Mouse (Mus musculus) embryonic facial prominence, embryonic 12.5 days (tissue): ENCODE results near the gene Nos1ap. TPM values are rescaled to one million over a fixed set of nuclear protein-coding genes. Genes with fewer than 3 reads are reported as not detected.

Experiments used
- ATAC-seq: fragments of 200-750 bp; cut with Nextera tagmentation; 2 replicates; pipeline ENCODE4 v1.8.0; 2017; ENCODE audit not compliant: insufficient number of reproducible peaks, insufficient read depth, low FRiP score, low TSS enrichment
- H3K27ac ChIP-seq: fragments of 300-500 bp; sonication (generic); 2 replicates; pipeline ENCODE4 v1.5.1; 2016; ENCODE audit warnings: mild to moderate bottlenecking
- H3K27me3 ChIP-seq: fragments of 300-500 bp; sonication (generic); 2 replicates; pipeline ENCODE4 v1.6.1; 2016; ENCODE audit warnings: mild to moderate bottlenecking, moderate library complexity
- H3K36me3 ChIP-seq: fragments of 300-500 bp; sonication (generic); 2 replicates; pipeline ENCODE4 v1.6.1; 2016; ENCODE audit warnings: mild to moderate bottlenecking
- H3K4me1 ChIP-seq: fragments of 300-500 bp; sonication (generic); 2 replicates; pipeline ENCODE4 v1.6.1; 2016
- H3K4me2 ChIP-seq: fragments of 300-500 bp; sonication (generic); replicated peaks from 2 replicates; pipeline ENCODE4 v1.6.1; 2016; ENCODE audit warnings: mild to moderate bottlenecking, moderate library complexity
- H3K4me3 ChIP-seq: fragments of 300-500 bp; sonication (generic); 2 replicates; pipeline ENCODE4 v1.5.1; 2016; ENCODE audit warnings: mild to moderate bottlenecking
- H3K9ac ChIP-seq: fragments of 300-500 bp; sonication (generic); 2 replicates; pipeline ENCODE4 v1.6.1; 2016; ENCODE audit warnings: mild to moderate bottlenecking, moderate library complexity
- H3K9me3 ChIP-seq: fragments of 300-500 bp; sonication (generic); 2 replicates; pipeline ENCODE4 v1.6.1; 2016; ENCODE audit warnings: mild to moderate bottlenecking, moderate library complexity
- WGBS: fragments of 180-500 bp; shearing (Covaris S2); methylation state at CpG from one replicate; pipeline ENCODE4 v1.1.7; 2016; 5-methylcytosine and 5-hydroxymethylcytosine counted together
- polyA plus RNA-seq: library from polyadenylated mRNA; unstranded; fragments of >200 nt; fragmentation: Nextera tagmentation; extraction: Ambion mirVana; gene quantifications from 2 replicates; pipeline ENCODE4 v1.2.1, GENCODE M21; 2016

Gene Nos1ap
- polyA plus RNA-seq, 1 experiment from 2014 or later: 10.9 TPM

DNA sequence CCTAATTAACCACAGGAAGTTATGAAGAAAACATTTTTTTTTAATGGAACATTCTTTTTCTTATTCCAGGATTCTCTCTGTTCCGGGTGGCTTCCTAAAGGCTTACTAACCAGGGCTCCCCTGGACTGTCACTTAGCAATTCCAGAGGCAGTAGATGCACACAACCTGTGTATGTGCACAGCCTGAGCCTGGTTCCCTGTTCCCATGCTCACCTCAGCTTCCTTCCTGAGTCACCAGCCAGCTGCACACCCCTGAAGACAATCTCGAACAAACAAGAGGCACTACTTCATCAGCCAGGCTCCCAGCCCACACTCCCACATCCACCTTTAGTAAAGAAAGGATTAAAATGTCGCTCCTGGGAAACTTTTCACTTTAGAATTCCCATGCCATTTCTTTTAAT, 144.2 kb downstream of the Nos1ap start:
- Histone ChIP-seq H3K36me3 (no peaks in the 10 kb centered on the region), H3K4me1 (peaks cover 6% of the 10 kb centered on the region), H3K4me3 (no peak overlapping the region), H3K27ac (no peak overlapping the region), H3K9ac (no peak overlapping the region), H3K9me3 (no peaks in the 10 kb centered on the region), H3K4me2 (no peak overlapping the region), H3K27me3 (no peaks in the 10 kb centered on the region)
- no peak for ATAC-seq
- 66% methylated on average over 3 of the region's 3 CpGs for WGBS

DNA sequence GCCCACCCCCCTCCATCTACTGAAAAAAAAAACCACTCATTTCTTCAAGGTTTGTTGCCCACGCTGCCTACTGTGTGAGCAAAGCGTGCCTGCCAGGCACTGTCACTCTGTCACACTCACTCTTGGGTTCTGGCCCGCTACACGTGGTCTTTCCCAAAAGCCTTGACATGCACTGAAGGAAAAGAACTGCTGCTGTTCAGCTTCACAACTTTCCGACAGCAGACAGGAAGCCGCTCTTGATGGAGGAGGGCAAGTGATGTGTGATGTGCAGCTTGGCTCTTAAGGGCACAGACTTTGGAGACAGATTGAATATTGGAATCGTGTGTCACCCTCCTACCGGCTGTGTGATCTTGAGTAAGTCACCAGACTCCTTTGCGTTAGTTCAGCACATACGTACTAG, 149.3 kb downstream of the Nos1ap start:
- Histone ChIP-seq H3K27ac (no peak overlapping the region), H3K9ac (no peak overlapping the region), H3K36me3 (no peaks in the 10 kb centered on the region), H3K4me1 (peaks cover 9% of the 10 kb centered on the region; the same call in 1 of the 2 replicates), H3K4me3 (no peak overlapping the region), H3K9me3 (no peaks in the 10 kb centered on the region), H3K4me2 (no peak overlapping the region), H3K27me3 (no peaks in the 10 kb centered on the region)
- 87% methylated on average over 10 of the region's 10 CpGs for WGBS
- ATAC-seq: no peak

DNA sequence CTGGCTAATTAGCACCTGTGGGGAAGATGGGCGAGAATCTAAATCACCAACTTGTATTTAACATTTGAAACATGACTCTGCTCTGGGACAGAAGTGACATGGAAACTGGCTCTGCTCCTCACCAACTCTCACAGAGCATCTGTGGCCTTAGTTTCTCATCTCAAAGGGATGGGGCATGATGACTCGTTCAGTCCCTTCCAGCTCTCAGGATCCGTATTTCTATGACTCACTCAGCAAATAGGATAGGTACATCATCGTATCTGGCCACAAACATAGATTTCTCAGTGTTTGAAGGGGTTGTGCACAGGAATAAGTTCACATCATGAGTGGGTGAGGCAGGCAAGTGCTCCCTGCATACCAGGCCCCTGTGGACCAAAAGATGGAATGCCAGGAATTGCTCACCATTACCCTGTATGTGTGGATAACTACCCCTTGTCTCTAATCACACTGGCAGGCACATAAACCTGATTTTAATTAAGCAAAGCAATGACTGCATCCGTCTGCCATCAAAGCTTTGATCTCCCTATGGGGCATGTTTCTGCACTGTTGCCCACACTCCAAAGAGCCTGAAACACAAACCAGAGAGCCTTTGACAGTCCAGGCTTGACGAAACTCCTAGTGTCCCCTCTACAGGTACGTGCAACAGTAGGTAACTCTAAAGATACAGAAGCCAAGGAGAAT, 151.1 kb downstream of the Nos1ap start:
- Histone ChIP-seq H3K4me1 (peaks cover 9% of the 10 kb centered on the region; the same call in 1 of the 2 replicates), H3K9ac (no peak overlapping the region), H3K36me3 (no peaks in the 10 kb centered on the region), H3K27ac (no peak overlapping the region), H3K4me3 (no peak overlapping the region), H3K9me3 (no peaks in the 10 kb centered on the region), H3K27me3 (no peaks in the 10 kb centered on the region), H3K4me2 (no peak overlapping the region)
- 44% methylated on average over 7 of the region's 7 CpGs for WGBS
- ATAC-seq: no peak

DNA sequence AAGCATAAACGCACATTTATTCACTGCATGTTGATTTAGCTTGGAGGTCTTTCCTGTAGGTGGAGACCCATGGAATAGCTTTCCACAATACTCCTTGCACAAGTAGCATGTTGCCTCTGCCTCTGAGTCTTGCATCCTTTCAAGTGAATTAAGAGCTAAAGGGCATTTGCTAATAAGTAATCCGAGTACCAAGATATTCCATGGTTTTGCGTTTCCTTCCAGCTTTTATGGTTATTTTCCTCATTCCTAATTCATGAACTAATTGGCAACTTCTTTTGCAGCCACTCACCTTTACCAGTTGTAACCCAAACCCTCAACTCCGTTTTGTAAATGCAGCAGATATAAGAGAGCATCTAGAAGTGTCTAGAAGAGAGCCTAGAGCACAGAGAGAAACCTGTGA, 155.5 kb downstream of the Nos1ap start:
- peaks cover 6% of the 10 kb centered on the region; the same call in 1 of the 2 replicates for H3K4me1 ChIP-seq
- ATAC-seq: no peak
- no peak overlapping the region for H3K27ac ChIP-seq
- H3K4me3 ChIP-seq: no peak overlapping the region
- no peaks in the 10 kb centered on the region for H3K36me3 ChIP-seq
- 64% methylated on average over 4 of the region's 4 CpGs for WGBS
- H3K9ac ChIP-seq: no peak overlapping the region
- no peaks in the 10 kb centered on the region for H3K9me3 ChIP-seq
- H3K27me3 ChIP-seq: no peaks in the 10 kb centered on the region
- no peak overlapping the region for H3K4me2 ChIP-seq

DNA sequence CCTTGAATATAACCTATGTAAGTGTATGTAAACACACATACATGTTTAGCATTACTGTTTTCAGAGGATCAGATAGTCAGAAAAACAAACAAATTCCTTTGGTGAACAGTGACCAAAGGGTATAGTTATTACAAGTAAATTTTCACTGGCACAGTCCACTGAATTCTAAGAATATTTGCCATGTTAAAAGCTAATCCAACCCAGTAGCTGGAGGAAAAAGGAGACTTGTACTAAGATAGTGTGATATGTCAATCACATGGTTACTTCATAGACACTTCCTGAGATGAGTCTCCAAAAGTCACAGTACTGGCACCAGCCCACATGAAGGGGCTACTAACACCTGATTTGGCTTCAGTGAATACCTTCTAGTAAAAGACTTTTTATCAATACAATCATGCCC, 156.0 kb downstream of the Nos1ap start:
- Histone ChIP-seq H3K4me3 (no peak overlapping the region), H3K27ac (no peak overlapping the region), H3K27me3 (no peaks in the 10 kb centered on the region), H3K9me3 (no peaks in the 10 kb centered on the region), H3K36me3 (no peaks in the 10 kb centered on the region), H3K4me1 (peaks cover 2% of the 10 kb centered on the region; the same call in 1 of the 2 replicates), H3K9ac (no peak overlapping the region), H3K4me2 (no peak overlapping the region)
- ATAC-seq: no peak

DNA sequence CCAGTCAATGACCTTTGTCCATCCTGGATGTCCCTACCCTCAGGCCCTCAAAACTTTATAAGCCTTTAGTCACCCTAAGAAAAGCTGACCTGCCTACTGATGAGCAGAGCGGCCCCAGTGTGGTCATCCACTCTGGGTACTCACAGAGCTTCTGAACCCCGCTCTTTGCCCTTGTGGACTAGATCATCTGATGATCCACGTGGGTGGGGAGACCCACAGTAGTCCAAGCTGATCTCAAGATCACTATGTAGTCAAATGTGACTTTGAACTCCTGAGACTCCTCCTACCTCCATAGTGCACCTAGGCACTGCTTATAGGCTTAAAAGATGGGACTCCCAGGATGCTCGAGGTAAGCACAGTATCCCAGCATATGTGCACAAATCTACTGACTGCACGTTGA, 157.4 kb downstream of the Nos1ap start:
- Histone ChIP-seq H3K27ac (no peak overlapping the region), H3K9ac (no peak overlapping the region), H3K9me3 (no peaks in the 10 kb centered on the region), H3K4me3 (no peak overlapping the region), H3K27me3 (no peaks in the 10 kb centered on the region), H3K4me2 (no peak overlapping the region), H3K4me1 (no peaks in the 10 kb centered on the region), H3K36me3 (no peaks in the 10 kb centered on the region)
- WGBS: 80% methylated on average over 5 of the region's 5 CpGs
- ATAC-seq: no peak

DNA sequence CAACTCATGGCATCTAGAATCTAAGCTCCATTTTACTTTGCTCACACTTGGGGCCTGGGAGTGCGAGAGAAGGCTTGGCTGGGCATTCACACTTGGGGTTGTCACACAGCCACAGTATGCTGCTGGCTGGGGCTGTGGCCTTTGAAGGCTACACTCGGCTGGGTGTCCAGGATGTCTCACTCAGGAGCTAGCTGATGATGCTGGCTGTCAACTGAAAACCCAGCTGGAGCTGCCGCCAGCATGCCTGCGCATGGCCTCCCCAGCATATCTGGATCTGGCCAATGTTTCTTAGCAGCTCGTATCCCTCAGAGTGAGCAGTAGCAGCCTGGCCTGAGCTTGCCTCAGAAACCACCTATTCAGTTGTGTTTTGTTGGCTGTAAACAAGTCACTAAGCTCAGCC, 158.3 kb downstream of the Nos1ap start:
- H3K27ac ChIP-seq: no peak overlapping the region
- ATAC-seq: no peak
- H3K9me3 ChIP-seq: no peaks in the 10 kb centered on the region
- no peak overlapping the region for H3K9ac ChIP-seq
- no peak overlapping the region for H3K4me2 ChIP-seq
- no peaks in the 10 kb centered on the region for H3K4me1 ChIP-seq
- H3K4me3 ChIP-seq: no peak overlapping the region
- H3K36me3 ChIP-seq: no peaks in the 10 kb centered on the region
- 76% methylated on average over 5 of the region's 5 CpGs for WGBS
- no peaks in the 10 kb centered on the region for H3K27me3 ChIP-seq

DNA sequence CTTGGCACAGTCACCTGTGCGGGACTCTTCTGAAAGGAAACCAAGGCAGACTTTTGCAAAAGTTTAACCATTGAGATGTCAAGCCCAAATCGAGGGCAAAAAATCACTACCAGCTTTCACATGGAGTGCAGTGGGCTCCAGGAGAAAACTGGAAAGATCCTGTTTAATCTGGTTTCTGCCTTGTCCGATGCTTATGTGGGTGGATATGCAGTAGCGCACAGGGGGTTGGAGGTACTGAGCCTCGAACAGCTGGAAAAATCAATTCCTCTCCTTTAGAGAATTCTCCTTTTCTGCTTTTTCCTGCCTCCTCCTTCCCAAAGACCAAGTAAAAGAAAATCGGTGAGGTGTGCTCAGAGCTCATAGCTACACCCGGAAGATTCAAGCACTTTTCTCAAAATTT, 159.0 kb downstream of the Nos1ap start:
- Histone ChIP-seq H3K27me3 (no peaks in the 10 kb centered on the region), H3K36me3 (no peaks in the 10 kb centered on the region), H3K9me3 (no peaks in the 10 kb centered on the region), H3K4me1 (no peaks in the 10 kb centered on the region), H3K9ac (no peak overlapping the region), H3K4me3 (no peak overlapping the region), H3K27ac (no peak overlapping the region), H3K4me2 (no peak overlapping the region)
- 90% methylated on average over 7 of the region's 7 CpGs for WGBS
- ATAC-seq: no peak

DNA sequence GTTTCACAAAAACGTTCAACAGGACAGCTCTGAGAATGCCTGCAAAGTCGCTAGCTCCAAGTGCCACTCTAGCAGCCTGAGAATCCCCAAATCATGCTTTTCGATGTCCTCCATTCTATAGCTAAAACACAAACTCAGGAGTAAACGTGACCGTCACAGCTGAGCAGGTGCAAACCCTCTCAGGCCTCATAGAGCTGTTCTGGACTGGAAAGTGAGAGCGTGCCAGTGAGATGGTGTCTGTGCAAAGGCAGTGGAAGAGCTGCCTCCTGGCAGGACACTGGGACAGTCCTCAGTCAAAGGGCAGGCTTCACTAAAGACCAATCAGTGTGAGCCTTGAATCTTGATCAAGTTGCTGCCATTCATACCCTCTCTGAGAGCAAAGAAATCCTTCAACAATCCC, 160.0 kb downstream of the Nos1ap start:
- no peak for ATAC-seq
- Histone ChIP-seq H3K9me3 (no peaks in the 10 kb centered on the region), H3K27me3 (no peaks in the 10 kb centered on the region), H3K4me2 (no peak overlapping the region), H3K36me3 (no peaks in the 10 kb centered on the region), H3K4me3 (no peak overlapping the region), H3K27ac (no peak overlapping the region), H3K9ac (no peak overlapping the region), H3K4me1 (no peaks in the 10 kb centered on the region)
- 76% methylated on average over 6 of the region's 6 CpGs for WGBS

DNA sequence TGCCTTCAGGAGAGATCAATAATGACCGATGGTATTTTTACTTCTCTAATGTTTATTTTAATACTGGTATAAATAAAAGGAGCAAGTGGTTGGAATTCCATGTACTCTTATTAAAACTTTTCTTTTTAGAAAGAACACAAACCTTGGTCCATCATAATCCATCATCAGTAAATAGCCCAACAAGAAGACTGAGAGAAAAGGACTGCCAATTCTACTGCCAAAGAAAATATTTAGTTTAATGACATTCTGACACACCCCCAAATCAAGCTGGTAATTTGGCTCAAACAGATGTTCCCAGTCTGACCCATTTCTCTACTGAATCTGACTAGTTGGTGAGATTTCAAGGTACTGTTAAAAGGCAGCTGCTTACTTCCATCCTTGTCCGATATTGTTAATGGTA, 161.5 kb downstream of the Nos1ap start:
- Histone ChIP-seq H3K4me3 (no peak overlapping the region), H3K27ac (no peak overlapping the region), H3K36me3 (no peaks in the 10 kb centered on the region), H3K9me3 (no peaks in the 10 kb centered on the region), H3K27me3 (no peaks in the 10 kb centered on the region), H3K4me2 (no peak overlapping the region), H3K4me1 (no peaks in the 10 kb centered on the region), H3K9ac (no peak overlapping the region)
- WGBS: 82% methylated on average over 2 of the region's 2 CpGs
- ATAC-seq: no peak

DNA sequence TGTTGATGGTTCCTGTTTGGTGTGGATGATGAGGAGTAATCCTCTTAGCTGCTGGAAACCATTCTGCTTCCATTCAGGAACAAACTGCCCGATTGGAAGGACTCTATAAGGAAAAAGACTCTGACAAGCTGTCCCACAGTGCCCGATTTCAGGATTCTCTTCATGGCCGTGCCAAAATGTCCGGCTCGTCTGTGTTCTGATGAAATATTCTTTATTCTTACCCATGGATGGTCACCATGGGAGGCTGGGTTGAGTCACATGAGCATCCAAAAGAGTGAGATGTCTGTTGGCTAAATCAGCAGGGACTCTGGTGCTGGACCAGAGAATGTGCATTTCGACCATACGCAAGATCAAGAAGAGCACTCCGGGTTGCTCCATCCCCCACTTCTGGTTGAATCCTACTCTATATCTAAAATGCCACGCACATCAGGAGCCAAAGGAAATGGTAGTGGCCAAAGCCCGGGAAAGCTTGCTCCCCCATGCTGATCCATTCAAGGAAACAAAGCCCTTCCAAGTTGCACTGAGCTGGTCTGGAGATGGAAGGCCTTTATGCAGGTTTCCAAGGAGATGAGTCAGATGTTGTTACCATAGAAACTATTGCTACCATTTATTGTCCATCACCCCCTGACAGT, 165.3 kb downstream of the Nos1ap start:
- Histone ChIP-seq H3K36me3 (no peaks in the 10 kb centered on the region), H3K9ac (no peak overlapping the region), H3K27me3 (no peaks in the 10 kb centered on the region), H3K4me2 (no peak overlapping the region), H3K4me1 (no peaks in the 10 kb centered on the region), H3K27ac (no peak overlapping the region), H3K4me3 (no peak overlapping the region), H3K9me3 (no peaks in the 10 kb centered on the region)
- no peak for ATAC-seq
- WGBS: 73% methylated on average over 10 of the region's 10 CpGs

DNA sequence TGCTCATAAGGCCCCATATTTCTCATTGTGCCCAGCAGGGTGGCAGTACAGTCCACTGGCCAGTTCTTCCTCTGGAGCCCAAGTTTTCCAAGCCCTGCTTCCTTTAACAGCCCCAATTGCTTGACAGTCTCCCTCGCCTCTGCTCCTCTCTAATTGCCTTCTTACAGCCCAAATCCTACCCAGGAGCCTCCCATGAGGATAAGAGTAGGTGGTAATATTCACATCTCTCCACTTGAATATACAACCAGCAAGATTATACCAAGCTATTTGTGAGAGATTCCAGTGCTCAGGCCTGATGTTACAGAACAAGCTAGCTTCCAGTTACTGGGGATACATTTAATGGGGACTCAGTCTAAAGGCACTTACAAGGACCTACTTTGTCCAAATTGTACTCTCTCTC, 166.6 kb downstream of the Nos1ap start:
- Histone ChIP-seq H3K36me3 (no peaks in the 10 kb centered on the region), H3K27me3 (no peaks in the 10 kb centered on the region), H3K9me3 (no peaks in the 10 kb centered on the region), H3K4me3 (no peak overlapping the region), H3K9ac (no peak overlapping the region), H3K4me1 (no peaks in the 10 kb centered on the region), H3K4me2 (no peak overlapping the region), H3K27ac (no peak overlapping the region)
- whole genome bisulfite sequencing: 59% methylated on average over 1 of the region's 1 CpGs
- ATAC-seq: no peak
